ENCODE assay signal across 9 mouse cellular contexts in genomic region chr4:120730574-120730973, GRCm38 (mm10). TPM values are rescaled to one million over a fixed set of nuclear protein-coding genes. Genes with fewer than 3 reads are reported as not detected.
A peak's percentile ranks its signal among the peaks of the same experiment; 100 is the strongest.
DNase-seq lines count a peak whose midpoint lies in the region; ATAC-seq and TF ChIP-seq lines count a peak whose summit lies in the region.
"Had no signal": no experiment of that assay in that cellular context is flagged by ENCODE, and none has a peak within 500 bp of the region (broad histone marks: within the 10 kb centered on the region; RNA-seq: fewer than 3 reads in every experiment).

No protein-coding gene starts in this region.

- no peak for ATAC-seq in limb, embryonic 11.5 days (ENCODE audit: insufficient number of reproducible peaks, low FRiP score, low TSS enrichment, low read depth)
- no peak for ATAC-seq in neural tube, embryonic 13.5 days (ENCODE audit: low read depth)

- no peaks in the 10 kb centered on the region for H3K9me3 ChIP-seq in forebrain, embryonic 10.5 days
- no peaks in the 10 kb centered on the region for H3K9me3 ChIP-seq in limb, embryonic 11.5 days (ENCODE audit: control insufficient read depth, low read length)
- H3K9me3 ChIP-seq in neural tube, embryonic 13.5 days, result no peaks in the 10 kb centered on the region

- peaks cover 86% of the 10 kb centered on the region for H3K27me3 ChIP-seq in forebrain, embryonic 10.5 days (ENCODE audit: poor library complexity, severe bottlenecking)
- peaks cover 7% of the 10 kb centered on the region for H3K27me3 ChIP-seq in limb, embryonic 11.5 days (ENCODE audit: control insufficient read depth, insufficient read depth, low read length)
- H3K27me3 ChIP-seq in neural tube, embryonic 13.5 days, result peaks cover 27% of the 10 kb centered on the region

- no peaks in the 10 kb centered on the region for H3K36me3 ChIP-seq in forebrain, embryonic 10.5 days (replicated peaks)
- no peaks in the 10 kb centered on the region for H3K36me3 ChIP-seq in limb, embryonic 11.5 days (ENCODE audit: control insufficient read depth, insufficient read depth, low read length)
- no peaks in the 10 kb centered on the region for H3K36me3 ChIP-seq in neural tube, embryonic 13.5 days

- H3K27ac ChIP-seq in forebrain, embryonic 10.5 days, result peak overlapping the region; percentile 74; the same call in 1 of the 2 replicates
- no peak overlapping the region for H3K27ac ChIP-seq in limb, embryonic 11.5 days (replicated peaks; ENCODE audit: low read depth, low read length)
- H3K27ac ChIP-seq in neural tube, embryonic 13.5 days (replicated peaks), result no peak overlapping the region

- TF ChIP-seq CTCF in lung, adult 2 months (IDR thresholded peaks at IDR 0.05; ENCODE audit: insufficient read depth, low read length), result no peak

- no peak overlapping the region; the same call in 1 of the 2 replicates for H3K9ac ChIP-seq in limb, embryonic 11.5 days (ENCODE audit: low read length)
- peak overlapping the region; percentile 68; the same call in 1 of the 2 replicates for H3K9ac ChIP-seq in neural tube, embryonic 13.5 days

- H3K4me2 ChIP-seq in limb, embryonic 11.5 days (ENCODE audit: low read depth, severe bottlenecking), result peak overlapping the region; percentile 77
- peak overlapping the region; percentile 83 for H3K4me2 ChIP-seq in neural tube, embryonic 13.5 days

- WGBS in lung, adult 2 months, result 27% methylated on average over 6 of the region's 6 CpGs
- WGBS in forebrain, embryonic 10.5 days, result 26% methylated on average over 6 of the region's 6 CpGs
- WGBS in limb, embryonic 11.5 days, result 22% methylated on average over 6 of the region's 6 CpGs
- 28% methylated on average over 6 of the region's 6 CpGs for WGBS in neural tube, embryonic 13.5 days

- no peak for TF ChIP-seq POLR2A in lung, adult 2 months (IDR thresholded peaks at IDR 0.05; ENCODE audit: borderline replicate concordance, extremely low read depth, low read depth, low read length)

- H3K4me3 ChIP-seq in lung, adult 2 months (replicated peaks; ENCODE audit: extremely low read depth, low read depth, low read length), result peak overlapping the region; percentile 15
- peak overlapping the region; percentile 62 for H3K4me3 ChIP-seq in forebrain, embryonic 10.5 days
- H3K4me3 ChIP-seq in limb, embryonic 11.5 days (ENCODE audit: low read depth, low read length), result no peak overlapping the region; the same call in 1 of the 2 replicates
- H3K4me3 ChIP-seq in neural tube, embryonic 13.5 days, result peak overlapping the region; percentile 49

- peaks cover 6% of the 10 kb centered on the region; the same call in 1 of the 2 replicates for H3K4me1 ChIP-seq in lung, adult 2 months (ENCODE audit: control insufficient read depth, insufficient read depth, low read length)
- H3K4me1 ChIP-seq in forebrain, embryonic 10.5 days, result peaks cover 44% of the 10 kb centered on the region
- peaks cover 3% of the 10 kb centered on the region; the same call in 1 of the 2 replicates for H3K4me1 ChIP-seq in limb, embryonic 11.5 days (ENCODE audit: control insufficient read depth, insufficient read depth, low read length)
- H3K4me1 ChIP-seq in neural tube, embryonic 13.5 days (replicated peaks), result peaks cover 22% of the 10 kb centered on the region

- no peak for DNase-seq in lung, adult 2 months
- DNase-seq in lung, postnatal 14 days, result no peak
- DNase-seq in forebrain, embryonic 10.5 days (ENCODE audit: extremely low spot score, low spot score), result no peak
- no peak for DNase-seq in limb, embryonic 11.5 days (ENCODE audit: low spot score)
- DNase-seq in adrenal gland, postnatal 25 days, result no peak
- no peak for DNase-seq in left cerebral cortex, adult 18-20 months (ENCODE audit: low spot score in 2 of 2)
- no peak for DNase-seq in right cerebral cortex, postnatal 14 days

RNA-seq across cellular contexts. Expression of gene Kcnq4, which starts 17.8 kb away (rescaled TPM):
- 8.2 and 8.3 TPM in 2 replicates for polyA plus RNA-seq in lung, adult 2 months (2012; rRNA removed)
- 1.5 and 1.8 TPM in 2 replicates for polyA plus RNA-seq in forebrain, embryonic 10.5 days (2016; fragmentation: Nextera tagmentation; extraction: Ambion mirVana)
- 5.1 and 6.1 TPM in 2 replicates for polyA plus RNA-seq in limb, embryonic 11.5 days (2014; fragmentation: Nextera tagmentation; extraction: Ambion mirVana)
- 5.0 and 5.8 TPM in 2 replicates for polyA plus RNA-seq in neural tube, embryonic 13.5 days (2015; fragmentation: Nextera tagmentation; extraction: Ambion mirVana)
- 1.5 and 2.0 TPM in 2 replicates for total RNA-seq in adrenal gland, postnatal 25 days (2021)
- total RNA-seq in left cerebral cortex, adult 18-20 months (2021), result 1 to 10 TPM; 9.1 TPM
- total RNA-seq: neutrophil, adult 5-6 weeks had no signal
